Mouse (Mus musculus): ENCODE measurements around the gene Bend5. TPM values are rescaled to one million over a fixed set of nuclear protein-coding genes. Genes with fewer than 3 reads are reported as not detected.

Gene Bend5
- total and polyA plus RNA-seq, 2 experiments from 2014 or later = 7.9 to 13.8 TPM

DNA sequence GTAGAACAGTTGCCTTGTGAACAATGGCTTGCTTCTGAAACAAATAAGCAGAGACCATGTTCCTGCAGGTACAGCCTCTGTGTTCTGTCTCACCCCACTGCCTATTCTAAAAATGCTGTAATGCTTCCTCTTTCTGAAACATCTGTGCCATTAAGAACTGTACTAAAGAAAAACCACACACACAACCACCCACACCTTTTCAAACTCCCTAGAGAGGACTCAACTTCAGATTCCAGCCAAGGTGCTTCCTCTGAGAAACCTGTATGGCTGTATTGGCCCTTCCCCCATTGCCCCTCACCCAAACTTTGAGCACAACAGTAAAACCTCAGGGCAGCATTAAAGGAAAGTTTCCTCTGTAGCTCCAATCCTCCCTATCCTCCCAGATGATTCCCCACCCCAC, 15.0 kb upstream of the Bend5 start:
- Histone ChIP-seq H3K27ac (ENCODE audit: low read depth) (no peak overlapping the region), H3K9me3 (replicated peaks; ENCODE audit: control insufficient read depth, low read length) (no peaks in the 10 kb centered on the region), H3K27me3 (ENCODE audit: control insufficient read depth, insufficient read depth, low read length) (no peaks in the 10 kb centered on the region), H3K36me3 (replicated peaks; ENCODE audit: control insufficient read depth, insufficient read depth, low read length) (no peaks in the 10 kb centered on the region), H3K4me1 (ENCODE audit: control insufficient read depth, insufficient read depth) (no peaks in the 10 kb centered on the region), H3K4me2 (ENCODE audit: low read depth, low read length) (no peak overlapping the region), H3K9ac (replicated peaks; ENCODE audit: low read depth, low read length) (no peak overlapping the region), H3K4me3 (ENCODE audit: low read depth, low read length) (no peak overlapping the region)
- TF ChIP-seq CTCF (IDR thresholded peaks at IDR 0.05; ENCODE audit: low read depth) = no peak
- TF ChIP-seq EP300 (IDR thresholded peaks at IDR 0.05; ENCODE audit: low read depth) = no peak
- DNase-seq (ENCODE audit: low spot score) (no peak), ATAC-seq (ENCODE audit: insufficient read depth, low read depth) (no peak)

DNA sequence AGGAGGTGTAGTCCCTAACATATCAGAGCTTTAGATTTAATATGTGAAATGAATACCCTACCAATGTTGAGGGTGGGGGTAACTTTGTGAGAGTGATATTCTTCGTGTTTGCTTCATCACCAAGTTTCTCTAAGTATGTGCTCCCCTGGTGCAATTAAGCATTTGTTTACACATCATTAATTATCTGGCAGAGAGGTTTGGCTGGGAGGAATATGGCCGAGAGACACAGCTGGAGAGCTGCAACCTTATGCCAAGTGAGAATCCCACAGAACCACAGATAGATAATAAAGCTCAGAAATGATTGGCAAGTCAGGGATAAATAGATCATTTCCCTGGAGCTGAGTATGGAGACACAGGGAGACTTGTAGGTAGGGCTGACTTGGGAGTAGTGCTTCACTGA, 14.1 kb upstream of the Bend5 start:
- no peaks in the 10 kb centered on the region for H3K36me3 ChIP-seq (replicated peaks; ENCODE audit: control insufficient read depth, insufficient read depth, low read length)
- H3K4me1 ChIP-seq (ENCODE audit: control insufficient read depth, insufficient read depth) = no peaks in the 10 kb centered on the region
- 44% methylated on average over 2 of the region's 2 CpGs for WGBS
- ATAC-seq (ENCODE audit: insufficient read depth, low read depth) = no peak
- H3K4me3 ChIP-seq (ENCODE audit: low read depth, low read length) = no peak overlapping the region
- H3K27ac ChIP-seq (ENCODE audit: low read depth) = no peak overlapping the region
- H3K27me3 ChIP-seq (ENCODE audit: control insufficient read depth, insufficient read depth, low read length) = no peaks in the 10 kb centered on the region
- no peak overlapping the region for H3K9ac ChIP-seq (replicated peaks; ENCODE audit: low read depth, low read length)
- no peaks in the 10 kb centered on the region for H3K9me3 ChIP-seq (replicated peaks; ENCODE audit: control insufficient read depth, low read length)
- no peak overlapping the region for H3K4me2 ChIP-seq (ENCODE audit: low read depth, low read length)
- TF ChIP-seq EP300 (IDR thresholded peaks at IDR 0.05; ENCODE audit: low read depth) = no peak
- no peak for TF ChIP-seq CTCF (IDR thresholded peaks at IDR 0.05; ENCODE audit: low read depth)
- no peak for DNase-seq (ENCODE audit: low spot score)

DNA sequence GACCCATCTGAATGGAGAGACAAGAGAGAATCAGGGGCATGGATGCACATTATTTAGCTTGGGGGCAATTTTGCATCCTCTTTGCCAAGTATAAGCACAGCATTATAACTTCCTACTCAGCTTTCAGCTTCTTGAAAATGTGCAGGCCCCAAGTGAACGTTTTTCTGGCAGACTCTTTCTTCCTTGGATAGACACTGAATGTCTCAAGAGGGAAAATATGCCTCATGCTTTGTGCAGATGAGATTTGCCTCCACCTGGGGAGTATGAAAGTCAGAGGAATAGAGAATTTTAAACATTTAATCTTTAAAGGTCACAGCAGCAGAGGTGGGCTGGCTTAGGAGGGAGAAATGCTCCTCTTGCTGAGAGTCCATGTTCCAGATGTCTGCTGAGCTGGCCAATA, 11.6 kb upstream of the Bend5 start:
- Histone ChIP-seq H3K4me2 (ENCODE audit: low read depth, low read length) (no peak overlapping the region), H3K27ac (ENCODE audit: low read depth) (no peak overlapping the region), H3K9me3 (replicated peaks; ENCODE audit: control insufficient read depth, low read length) (no peaks in the 10 kb centered on the region), H3K4me1 (ENCODE audit: control insufficient read depth, insufficient read depth) (no peaks in the 10 kb centered on the region), H3K9ac (replicated peaks; ENCODE audit: low read depth, low read length) (no peak overlapping the region), H3K27me3 (ENCODE audit: control insufficient read depth, insufficient read depth, low read length) (no peaks in the 10 kb centered on the region), H3K36me3 (replicated peaks; ENCODE audit: control insufficient read depth, insufficient read depth, low read length) (no peaks in the 10 kb centered on the region), H3K4me3 (ENCODE audit: low read depth, low read length) (no peak overlapping the region)
- no peak for ATAC-seq (ENCODE audit: insufficient read depth, low read depth)
- WGBS = 32% methylated on average over 1 of the region's 1 CpGs
- TF ChIP-seq CTCF (IDR thresholded peaks at IDR 0.05; ENCODE audit: low read depth) = no peak
- no peak for TF ChIP-seq EP300 (IDR thresholded peaks at IDR 0.05; ENCODE audit: low read depth)
- no peak for DNase-seq (ENCODE audit: low spot score)

DNA sequence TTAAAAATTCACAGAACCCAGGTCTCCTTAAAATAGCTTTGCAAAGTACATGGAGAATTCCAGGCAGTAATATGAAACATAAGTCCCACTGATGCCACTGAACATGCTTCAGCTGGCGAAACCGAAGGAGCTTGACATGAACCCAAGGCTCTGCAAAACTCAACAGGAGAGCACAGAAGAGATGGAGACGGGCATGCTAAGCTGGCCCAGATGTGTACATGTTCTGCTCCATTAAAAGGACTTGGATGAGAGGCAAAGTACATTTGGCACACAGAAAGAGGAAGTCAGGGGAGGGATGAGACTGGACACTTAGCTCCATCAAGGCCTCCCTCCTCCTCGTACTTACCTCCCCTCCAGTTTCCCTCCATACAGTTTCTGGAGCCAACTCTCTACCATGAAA, 4.1 kb upstream of the Bend5 start:
- Histone ChIP-seq H3K4me3 (ENCODE audit: low read depth, low read length) (no peak overlapping the region), H3K27ac (ENCODE audit: low read depth) (no peak overlapping the region), H3K36me3 (replicated peaks; ENCODE audit: control insufficient read depth, insufficient read depth, low read length) (no peaks in the 10 kb centered on the region), H3K4me2 (ENCODE audit: low read depth, low read length) (no peak overlapping the region), H3K9me3 (replicated peaks; ENCODE audit: control insufficient read depth, low read length) (no peaks in the 10 kb centered on the region), H3K27me3 (ENCODE audit: control insufficient read depth, insufficient read depth, low read length) (no peaks in the 10 kb centered on the region), H3K4me1 (ENCODE audit: control insufficient read depth, insufficient read depth) (peaks cover 3% of the 10 kb centered on the region; the same call in 1 of the 2 replicates), H3K9ac (replicated peaks; ENCODE audit: low read depth, low read length) (no peak overlapping the region)
- 74% methylated on average over 4 of the region's 4 CpGs for whole genome bisulfite sequencing
- ATAC-seq (ENCODE audit: insufficient read depth, low read depth) = no peak
- TF ChIP-seq EP300 (IDR thresholded peaks at IDR 0.05; ENCODE audit: low read depth) (no peak), CTCF (IDR thresholded peaks at IDR 0.05; ENCODE audit: low read depth) (no peak)
- no peak for DNase-seq (ENCODE audit: low spot score)

DNA sequence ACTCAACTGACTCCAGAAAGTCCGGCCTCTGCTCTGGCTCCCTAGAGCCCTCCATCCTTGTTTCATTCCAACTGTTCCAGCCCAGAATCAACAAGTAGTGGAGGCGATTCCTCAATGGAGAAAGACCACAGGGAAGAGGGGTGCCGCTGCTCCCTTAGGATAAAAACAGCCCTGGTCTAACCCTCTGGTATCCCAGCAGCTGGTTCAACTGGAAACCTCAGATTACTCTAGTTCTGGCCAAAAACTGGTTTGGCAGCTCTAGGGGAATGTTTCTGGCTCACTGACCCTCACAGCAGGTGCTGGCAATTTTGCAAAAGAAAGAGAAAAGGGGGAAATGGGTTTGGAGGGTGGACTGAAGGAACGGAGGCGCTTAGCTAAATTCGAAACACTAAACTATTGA, 407 bp upstream of the Bend5 start:
- Histone ChIP-seq H3K4me3 (ENCODE audit: low read depth, low read length) (peak overlapping the region; percentile 88), H3K9me3 (replicated peaks; ENCODE audit: control insufficient read depth, low read length) (no peaks in the 10 kb centered on the region), H3K4me2 (ENCODE audit: low read depth, low read length) (peak overlapping the region; percentile 95), H3K4me1 (ENCODE audit: control insufficient read depth, insufficient read depth) (peaks cover 9% of the 10 kb centered on the region), H3K27ac (ENCODE audit: low read depth) (no peak overlapping the region), H3K36me3 (replicated peaks; ENCODE audit: control insufficient read depth, insufficient read depth, low read length) (0 out of 2 replicates have a peak, but pooled peaks cover 6% of the 10 kb centered on the region), H3K27me3 (ENCODE audit: control insufficient read depth, insufficient read depth, low read length) (no peaks in the 10 kb centered on the region), H3K9ac (replicated peaks; ENCODE audit: low read depth, low read length) (peak overlapping the region; percentile 89)
- no peak for TF ChIP-seq EP300 (IDR thresholded peaks at IDR 0.05; ENCODE audit: low read depth)
- TF ChIP-seq CTCF (IDR thresholded peaks at IDR 0.05; ENCODE audit: low read depth) = no peak
- no peak for DNase-seq (ENCODE audit: low spot score)
- 0 out of 2 replicates have a peak, but pooled peaks have one; percentile 1 for ATAC-seq (ENCODE audit: insufficient read depth, low read depth)
- WGBS = under 1% methylated on average over 6 of the region's 6 CpGs

DNA sequence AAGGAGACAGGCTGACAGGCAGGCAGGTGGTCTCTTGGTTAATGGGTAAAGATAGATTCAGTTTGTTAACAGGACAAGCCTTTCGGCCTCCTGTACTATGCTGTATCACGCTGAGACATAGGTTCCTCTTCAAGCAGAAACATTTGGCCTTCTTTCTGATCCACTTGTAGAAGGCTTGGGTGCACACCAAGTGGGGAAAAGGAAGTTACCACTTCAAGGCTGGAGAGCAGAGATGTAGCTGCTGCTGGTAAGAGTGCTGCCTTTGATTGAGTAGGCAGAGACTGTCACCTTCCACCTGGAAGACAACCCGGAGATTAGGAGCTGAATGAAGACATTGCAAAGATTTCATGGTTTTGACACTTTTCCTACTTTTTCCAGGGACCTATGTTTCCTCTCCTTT, 1.3 kb downstream of the Bend5 start:
- H3K4me3 ChIP-seq (ENCODE audit: low read depth, low read length) = peak overlapping the region; percentile 88; the same call in 1 of the 2 replicates
- H3K9me3 ChIP-seq (replicated peaks; ENCODE audit: control insufficient read depth, low read length) = no peaks in the 10 kb centered on the region
- ATAC-seq (ENCODE audit: insufficient read depth, low read depth) (no peak), DNase-seq (ENCODE audit: low spot score) (no peak)
- 0 out of 2 replicates have a peak, but pooled peaks cover 6% of the 10 kb centered on the region for H3K36me3 ChIP-seq (replicated peaks; ENCODE audit: control insufficient read depth, insufficient read depth, low read length)
- no peak overlapping the region for H3K27ac ChIP-seq (ENCODE audit: low read depth)
- no peaks in the 10 kb centered on the region for H3K27me3 ChIP-seq (ENCODE audit: control insufficient read depth, insufficient read depth, low read length)
- TF ChIP-seq EP300 (IDR thresholded peaks at IDR 0.05; ENCODE audit: low read depth) (no peak), CTCF (IDR thresholded peaks at IDR 0.05; ENCODE audit: low read depth) (no peak)
- no peak overlapping the region for H3K9ac ChIP-seq (replicated peaks; ENCODE audit: low read depth, low read length)
- peak overlapping the region; percentile 95; the same call in 1 of the 2 replicates for H3K4me2 ChIP-seq (ENCODE audit: low read depth, low read length)
- peaks cover 9% of the 10 kb centered on the region for H3K4me1 ChIP-seq (ENCODE audit: control insufficient read depth, insufficient read depth)
- WGBS = 62% methylated on average over 3 of the region's 3 CpGs

Data from heart, postnatal 0 days (tissue).